Mouse (Mus musculus) kidney, embryonic 16.5 days (tissue): ENCODE measurements around the gene Dnm3. TPM values are rescaled to one million over a fixed set of nuclear protein-coding genes. Genes with fewer than 3 reads are reported as not detected.
"Not testable (repeated sequence)": the region's sequence is repeated elsewhere in the genome, so short reads cannot be mapped to it uniquely, and the experiment has no call there.

Source experiments
- ATAC-seq: fragments of 200-750 bp; cut with Nextera tagmentation; 2 replicates; pipeline ENCODE4 v1.8.0; 2017; ENCODE audit warnings: moderate TSS enrichment; ENCODE audit not compliant: low FRiP score, low TSS enrichment
- H3K27ac ChIP-seq: fragments of 300-500 bp; sonication (generic); 2 replicates; pipeline ENCODE4 v1.5.1; 2014; ENCODE audit warnings: low read length
- H3K27me3 ChIP-seq: fragments of 300-500 bp; sonication (generic); 2 replicates; pipeline ENCODE4 v1.6.1; 2014; ENCODE audit warnings: low read length, control low read depth, mixed read lengths; ENCODE audit not compliant: insufficient read depth
- H3K36me3 ChIP-seq: fragments of 300-500 bp; sonication (generic); 2 replicates; pipeline ENCODE4 v1.6.1; 2014; ENCODE audit warnings: low read length, control low read depth, mixed read lengths; ENCODE audit not compliant: insufficient read depth
- H3K4me1 ChIP-seq: fragments of 300-500 bp; sonication (generic); 2 replicates; pipeline ENCODE4 v1.6.1; 2014; ENCODE audit warnings: low read length, control low read depth, mixed read lengths; ENCODE audit not compliant: insufficient read depth
- H3K4me2 ChIP-seq: fragments of 300-500 bp; sonication (generic); replicated peaks from 2 replicates; pipeline ENCODE4 v1.6.1; 2014; ENCODE audit warnings: low read depth, low read length
- H3K4me3 ChIP-seq: fragments of 300-500 bp; sonication (generic); 2 replicates; pipeline ENCODE4 v1.5.1; 2014; ENCODE audit warnings: mild to moderate bottlenecking, low read length
- H3K9ac ChIP-seq: fragments of 300-500 bp; sonication (generic); replicated peaks from 2 replicates; pipeline ENCODE4 v1.6.1; 2014; ENCODE audit warnings: low read length
- H3K9me3 ChIP-seq: fragments of 300-500 bp; sonication (generic); 2 replicates; pipeline ENCODE4 v1.6.1; 2016; ENCODE audit warnings: low read length, control low read depth
- WGBS: fragments of 180-500 bp; shearing (Covaris S2); extraction: QIAGEN DNeasy Blood & Tissue Kit; methylation state at CpG from one replicate; pipeline ENCODE4 v1.1.7; 2014; 5-methylcytosine and 5-hydroxymethylcytosine counted together
- polyA plus RNA-seq: library from polyadenylated mRNA; unstranded; fragments of >200 nt; fragmentation: Nextera tagmentation; extraction: Ambion mirVana; gene quantifications from 2 replicates; pipeline ENCODE4 v1.2.1, GENCODE M21; 2015

Gene Dnm3
- polyA plus RNA-seq, 1 experiment from 2014 or later: 6.8 TPM

DNA sequence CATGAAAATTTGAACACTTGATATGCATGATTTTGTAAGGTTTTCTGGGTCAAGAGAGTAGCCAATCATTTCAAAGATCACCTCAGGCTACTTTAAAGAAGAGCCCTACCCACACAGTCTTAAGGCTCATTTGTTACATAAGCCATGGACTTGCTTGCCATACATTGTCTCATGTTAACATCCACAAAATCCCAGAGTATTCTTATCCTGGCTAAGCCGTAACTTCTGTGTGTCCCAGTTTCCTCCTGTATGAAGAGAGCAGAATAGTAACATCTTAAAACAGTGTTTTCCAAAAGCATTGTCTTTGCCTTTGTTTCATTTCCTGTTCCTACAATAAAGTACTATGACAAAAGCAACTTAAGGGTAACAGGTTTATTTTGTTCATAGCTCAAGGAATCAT is 104.8 kb downstream of the Dnm3 start:
- not testable (repeated sequence) for H3K4me2 ChIP-seq, H3K36me3 ChIP-seq, H3K27ac ChIP-seq, H3K4me3 ChIP-seq, H3K4me1 ChIP-seq, H3K27me3 ChIP-seq, H3K9me3 ChIP-seq, ATAC-seq, H3K9ac ChIP-seq
- WGBS: 88% methylated on average over 1 of the region's 1 CpGs

DNA sequence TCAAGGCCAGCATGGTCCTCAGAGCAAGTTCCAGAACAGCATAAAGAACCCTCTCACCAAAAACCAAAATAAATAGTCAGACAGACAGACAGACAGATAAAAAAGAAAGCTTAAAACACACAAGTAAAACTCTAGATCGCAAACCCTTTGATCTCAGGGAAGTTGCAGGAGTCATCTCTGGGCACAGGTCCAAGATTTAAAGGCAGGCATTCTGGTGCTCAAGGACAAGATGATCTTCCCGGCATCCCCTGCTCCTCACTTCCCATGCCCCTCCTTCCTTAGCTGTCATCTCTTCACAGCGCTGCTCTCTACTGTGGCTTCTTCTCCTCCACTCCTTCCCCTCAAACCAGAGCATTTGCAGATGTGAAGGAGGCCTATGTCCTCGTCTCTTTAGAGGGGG is 108.1 kb downstream of the Dnm3 start:
- H3K9ac ChIP-seq: no peak overlapping the region
- H3K4me3 ChIP-seq: no peak overlapping the region
- H3K36me3 ChIP-seq: no peaks in the 10 kb centered on the region
- ATAC-seq: no peak
- H3K4me1 ChIP-seq: no peaks in the 10 kb centered on the region
- H3K27ac ChIP-seq: no peak overlapping the region
- WGBS: 61% methylated on average over 4 of the region's 4 CpGs
- H3K4me2 ChIP-seq: no peak overlapping the region
- H3K27me3 ChIP-seq: no peaks in the 10 kb centered on the region
- H3K9me3 ChIP-seq: no peaks in the 10 kb centered on the region

DNA sequence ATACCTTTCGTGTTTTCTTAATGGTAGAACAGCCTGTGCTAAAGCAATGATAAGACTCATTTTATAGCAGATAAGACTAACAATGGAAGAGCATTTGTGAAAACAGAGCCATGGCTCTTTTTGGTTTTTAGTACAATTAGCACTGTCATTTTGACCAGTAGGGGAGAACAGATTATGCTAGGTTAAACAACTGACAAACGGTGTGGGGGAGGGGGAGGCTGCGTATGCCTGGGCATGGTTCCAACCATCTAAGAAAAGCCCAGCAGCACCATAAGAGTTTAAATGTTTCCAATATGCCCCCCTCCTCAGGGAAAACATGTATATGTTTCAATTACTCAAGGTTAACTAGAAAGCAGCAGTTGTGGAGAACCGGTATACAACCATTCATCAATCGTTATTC is 115.9 kb downstream of the Dnm3 start:
- 50% methylated on average over 5 of the region's 5 CpGs for WGBS
- ATAC-seq: no peak
- Histone ChIP-seq H3K4me2 (no peak overlapping the region), H3K27me3 (no peaks in the 10 kb centered on the region), H3K4me3 (no peak overlapping the region), H3K27ac (no peak overlapping the region), H3K4me1 (peaks cover 8% of the 10 kb centered on the region), H3K9me3 (no peaks in the 10 kb centered on the region), H3K36me3 (no peaks in the 10 kb centered on the region), H3K9ac (no peak overlapping the region)

DNA sequence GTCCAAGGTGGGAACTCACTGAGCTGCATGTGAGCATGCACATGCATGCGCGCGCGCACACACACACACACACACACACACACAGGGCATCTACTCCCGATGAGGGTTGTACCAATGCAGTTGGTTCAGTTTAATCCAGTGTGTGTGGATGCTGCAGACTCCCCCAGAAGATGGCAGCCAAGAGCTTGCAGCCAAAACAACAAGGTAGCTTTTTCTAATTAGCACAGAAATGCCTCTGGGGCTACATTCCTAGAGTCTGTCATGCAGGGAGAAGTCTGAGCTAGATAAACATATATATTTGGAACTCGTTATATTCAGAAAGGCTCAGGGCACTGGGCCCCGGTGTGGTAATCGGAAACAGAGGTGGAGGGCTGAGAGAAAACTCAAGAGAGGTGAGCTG is 118.6 kb downstream of the Dnm3 start:
- ATAC-seq: peak; percentile 89
- no peak overlapping the region for H3K4me3 ChIP-seq
- peaks cover 8% of the 10 kb centered on the region for H3K4me1 ChIP-seq
- peak overlapping the region; percentile 50 for H3K27ac ChIP-seq
- no peak overlapping the region for H3K9ac ChIP-seq
- no peaks in the 10 kb centered on the region for H3K9me3 ChIP-seq
- no peaks in the 10 kb centered on the region for H3K27me3 ChIP-seq
- H3K36me3 ChIP-seq: no peaks in the 10 kb centered on the region
- 34% methylated on average over 8 of the region's 8 CpGs for WGBS
- no peak overlapping the region for H3K4me2 ChIP-seq

DNA sequence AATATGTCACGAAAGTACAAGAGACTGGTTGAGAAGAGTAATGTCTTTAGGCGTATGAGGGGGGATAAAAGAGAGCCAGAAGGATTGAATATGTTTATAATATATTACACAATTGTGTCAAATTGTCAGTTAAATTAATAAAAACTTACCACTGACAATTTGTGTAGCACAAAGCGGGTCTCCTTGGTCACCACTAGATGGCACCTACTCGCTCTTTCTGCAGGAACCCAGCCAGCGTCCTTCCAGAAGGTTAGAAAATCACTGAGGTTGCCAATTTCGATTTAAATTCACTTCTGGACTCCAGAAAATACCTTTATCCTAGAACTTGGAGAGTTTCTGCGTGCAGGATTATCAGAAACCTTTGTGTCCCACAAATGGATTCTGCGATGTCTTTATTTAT is 119.8 kb downstream of the Dnm3 start:
- Histone ChIP-seq H3K4me3 (no peak overlapping the region), H3K4me1 (peaks cover 8% of the 10 kb centered on the region), H3K27me3 (no peaks in the 10 kb centered on the region), H3K9ac (no peak overlapping the region), H3K9me3 (no peaks in the 10 kb centered on the region), H3K4me2 (no peak overlapping the region), H3K36me3 (no peaks in the 10 kb centered on the region), H3K27ac (no peak overlapping the region)
- 32% methylated on average over 8 of the region's 8 CpGs for WGBS
- no peak for ATAC-seq

DNA sequence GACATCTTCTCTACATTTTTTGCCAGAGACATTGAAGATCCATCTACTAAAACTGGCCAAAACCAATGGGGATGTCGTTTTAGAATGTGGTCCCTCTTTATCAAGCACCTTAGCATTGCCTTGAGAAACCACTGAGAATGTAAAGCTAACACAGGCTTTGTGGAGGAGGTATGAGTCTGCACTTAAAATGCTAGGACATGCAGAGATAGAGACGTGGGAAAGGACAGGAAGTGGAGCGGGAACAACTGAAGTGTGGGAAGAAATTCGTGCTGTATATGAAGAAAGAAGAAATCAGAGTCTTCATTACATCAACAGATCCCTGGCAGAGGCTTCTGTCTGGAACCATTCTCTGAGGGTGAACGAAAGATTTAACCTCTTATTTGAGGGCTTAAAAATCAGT is 121.4 kb downstream of the Dnm3 start:
- Histone ChIP-seq H3K9ac (no peak overlapping the region), H3K4me2 (no peak overlapping the region), H3K27ac (no peak overlapping the region), H3K36me3 (no peaks in the 10 kb centered on the region), H3K4me1 (peaks cover 6% of the 10 kb centered on the region; the same call in 1 of the 2 replicates), H3K9me3 (no peaks in the 10 kb centered on the region), H3K27me3 (no peaks in the 10 kb centered on the region), H3K4me3 (no peak overlapping the region)
- 62% methylated on average over 5 of the region's 5 CpGs for WGBS
- ATAC-seq: no peak

DNA sequence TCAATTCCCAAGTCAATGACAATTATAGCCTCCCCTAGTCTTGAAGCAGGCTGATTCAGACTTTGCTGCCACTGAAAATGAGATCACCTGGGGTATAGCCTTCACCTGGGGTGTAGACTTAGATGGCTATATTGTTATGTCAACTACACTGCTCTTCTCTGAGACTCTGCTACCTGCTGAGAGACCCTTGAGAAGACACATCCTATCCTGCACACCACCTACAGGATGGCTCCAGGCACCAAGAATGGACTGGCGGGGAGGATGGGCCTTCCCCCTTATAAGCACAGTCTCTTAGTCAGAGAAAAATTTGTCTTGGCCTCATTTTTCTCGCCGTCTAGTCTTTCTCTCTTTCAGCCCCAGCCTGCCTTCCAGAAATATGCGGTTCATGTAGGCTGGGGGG is 123.1 kb downstream of the Dnm3 start:
- no peak for ATAC-seq
- H3K4me2 ChIP-seq: no peak overlapping the region
- no peak overlapping the region for H3K27ac ChIP-seq
- H3K9me3 ChIP-seq: no peaks in the 10 kb centered on the region
- WGBS: 84% methylated on average over 4 of the region's 4 CpGs
- H3K27me3 ChIP-seq: no peaks in the 10 kb centered on the region
- peaks cover 4% of the 10 kb centered on the region; the same call in 1 of the 2 replicates for H3K4me1 ChIP-seq
- no peak overlapping the region for H3K9ac ChIP-seq
- no peak overlapping the region for H3K4me3 ChIP-seq
- H3K36me3 ChIP-seq: no peaks in the 10 kb centered on the region

DNA sequence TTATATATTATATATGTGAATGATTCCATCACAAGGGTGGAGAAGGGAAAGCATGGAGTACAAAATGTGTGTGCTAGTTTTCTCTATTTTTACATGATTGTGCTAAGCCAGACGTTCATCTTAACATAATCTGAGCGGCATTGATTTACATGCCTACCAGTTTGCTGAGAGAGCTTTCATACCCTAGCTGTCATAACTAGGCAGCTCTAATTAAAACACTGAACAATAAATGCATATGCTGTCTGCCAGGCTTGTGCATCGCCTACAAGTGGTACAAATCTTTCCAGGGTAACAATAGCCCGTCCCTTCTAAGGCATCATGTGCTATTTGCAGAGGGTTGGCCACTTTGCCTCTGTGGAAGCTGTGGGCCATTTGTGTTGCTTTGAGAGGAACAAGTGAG is 124.0 kb downstream of the Dnm3 start:
- Histone ChIP-seq H3K9me3 (no peaks in the 10 kb centered on the region), H3K36me3 (no peaks in the 10 kb centered on the region)
- 87% methylated on average over 4 of the region's 4 CpGs for WGBS

DNA sequence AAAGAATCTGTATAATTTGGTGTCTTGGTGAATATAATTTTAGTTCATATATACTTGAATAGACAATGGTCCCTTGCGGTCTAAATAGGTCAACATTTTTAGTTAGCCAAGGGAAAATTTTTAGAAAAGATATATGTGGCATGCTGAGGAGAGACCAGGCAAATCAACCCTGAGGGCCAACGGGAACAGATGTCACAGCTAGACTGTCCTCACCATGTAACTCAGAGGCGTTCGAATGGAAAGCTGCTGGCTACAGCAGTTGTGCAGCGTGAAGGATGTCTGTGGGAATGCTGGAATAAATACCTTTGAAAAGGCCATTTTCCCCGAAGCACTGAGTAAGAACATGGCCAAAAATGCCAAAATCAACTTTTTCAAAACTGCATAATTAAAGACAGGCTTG is 128.5 kb downstream of the Dnm3 start:
- no peak for ATAC-seq
- no peak overlapping the region for H3K27ac ChIP-seq
- H3K4me1 ChIP-seq: no peaks in the 10 kb centered on the region
- no peaks in the 10 kb centered on the region for H3K27me3 ChIP-seq
- H3K4me2 ChIP-seq: no peak overlapping the region
- H3K4me3 ChIP-seq: no peak overlapping the region
- 68% methylated on average over 6 of the region's 6 CpGs for WGBS
- no peaks in the 10 kb centered on the region for H3K36me3 ChIP-seq
- no peaks in the 10 kb centered on the region for H3K9me3 ChIP-seq
- no peak overlapping the region for H3K9ac ChIP-seq

More for the DNA sequence above, 124.0 kb downstream of the Dnm3 start:
- H3K9ac ChIP-seq: no peak overlapping the region
- H3K4me3 ChIP-seq: no peak overlapping the region
- H3K4me2 ChIP-seq: no peak overlapping the region
- ATAC-seq: no peak
- H3K27me3 ChIP-seq: no peaks in the 10 kb centered on the region
- no peak overlapping the region for H3K27ac ChIP-seq
- H3K4me1 ChIP-seq: no peaks in the 10 kb centered on the region

DNA sequence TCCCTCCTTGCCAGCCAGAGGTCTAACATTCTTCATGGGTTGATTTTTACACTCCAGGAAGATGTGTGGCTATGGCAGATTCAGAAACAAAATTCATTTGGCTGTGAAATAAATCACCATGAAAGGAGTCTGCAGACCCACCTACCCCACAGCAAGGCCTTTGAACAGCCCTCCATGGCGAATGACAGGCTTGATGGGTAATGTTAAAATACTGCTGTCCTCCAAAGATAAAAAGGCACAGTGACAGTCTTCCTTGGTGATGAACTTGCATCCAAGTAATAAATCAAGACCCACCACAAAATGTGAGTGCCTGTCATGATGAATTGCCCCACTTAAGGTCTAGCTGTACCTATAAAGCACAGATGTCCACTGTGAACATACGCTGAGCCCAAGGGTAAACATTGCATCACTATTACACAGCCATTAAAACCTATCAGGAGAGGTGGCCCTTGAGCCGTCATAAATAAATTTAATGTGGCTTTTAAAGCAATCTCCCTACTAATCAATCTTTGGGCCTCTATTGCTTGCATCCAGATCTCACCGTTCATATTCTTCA is 131.3 kb downstream of the Dnm3 start:
- no peak overlapping the region for H3K4me3 ChIP-seq
- no peaks in the 10 kb centered on the region for H3K36me3 ChIP-seq
- no peaks in the 10 kb centered on the region for H3K4me1 ChIP-seq
- WGBS: 37% methylated on average over 4 of the region's 4 CpGs
- H3K27ac ChIP-seq: no peak overlapping the region
- ATAC-seq: no peak
- H3K9ac ChIP-seq: no peak overlapping the region
- no peaks in the 10 kb centered on the region for H3K27me3 ChIP-seq
- H3K9me3 ChIP-seq: no peaks in the 10 kb centered on the region
- no peak overlapping the region for H3K4me2 ChIP-seq
